Mouse (Mus musculus) lung, embryonic 14.5 days (tissue): ENCODE results near the gene Colca2. TPM values are rescaled to one million over a fixed set of nuclear protein-coding genes. Genes with fewer than 3 reads are reported as not detected.

ENCODE experiments used
- ATAC-seq: fragments of 200-750 bp; cut with Nextera tagmentation; 2 replicates; pipeline ENCODE4 v1.8.0; 2017; ENCODE audit warnings: mild to moderate bottlenecking, moderate TSS enrichment, moderate library complexity; ENCODE audit not compliant: insufficient read depth
- DNase-seq: peaks from one replicate; pipeline ENCODE4 v3.0.0-alpha.2; 2015
- H3K27ac ChIP-seq: fragments of 300-500 bp; sonication (generic); 2 replicates; pipeline ENCODE4 v1.5.1; 2014; ENCODE audit warnings: low read depth, mild to moderate bottlenecking, moderate library complexity
- H3K27me3 ChIP-seq: fragments of 300-500 bp; sonication (generic); 2 replicates; pipeline ENCODE4 v1.6.1; 2014; ENCODE audit warnings: low read length, control low read depth; ENCODE audit not compliant: insufficient read depth
- H3K36me3 ChIP-seq: fragments of 300-500 bp; sonication (generic); 2 replicates; pipeline ENCODE4 v1.6.1; 2014; ENCODE audit warnings: control low read depth; ENCODE audit not compliant: insufficient read depth
- H3K4me1 ChIP-seq: fragments of 300-500 bp; sonication (generic); 2 replicates; pipeline ENCODE4 v1.6.1; 2014; ENCODE audit warnings: antibody characterized with exemption, control low read depth; ENCODE audit not compliant: insufficient read depth
- H3K4me2 ChIP-seq: fragments of 300-500 bp; sonication (generic); 2 replicates; pipeline ENCODE4 v1.6.1; 2014; ENCODE audit warnings: mild to moderate bottlenecking
- H3K4me3 ChIP-seq: fragments of 300-500 bp; sonication (generic); 2 replicates; pipeline ENCODE4 v1.5.1; 2014; ENCODE audit warnings: low read depth, low read length
- H3K9ac ChIP-seq: fragments of 300-500 bp; sonication (generic); 2 replicates; pipeline ENCODE4 v1.6.1; 2014
- H3K9me3 ChIP-seq: fragments of 300-500 bp; sonication (generic); 2 replicates; pipeline ENCODE4 v1.6.1; 2016; ENCODE audit warnings: low read depth, low read length, control low read depth
- CTCF ChIP-seq: IDR thresholded peaks from 2 replicates; pipeline ENCODE4 v1.5.1; 2016; ENCODE audit warnings: antibody characterized with exemption, low read depth
- WGBS: fragments of 180-500 bp; shearing (Covaris S2); extraction: QIAGEN DNeasy Blood & Tissue Kit; methylation state at CpG from one replicate; pipeline ENCODE4 v1.1.7; 2014; 5-methylcytosine and 5-hydroxymethylcytosine counted together
- polyA plus RNA-seq: library from polyadenylated mRNA; unstranded; fragments of >200 nt; fragmentation: Nextera tagmentation; extraction: Ambion mirVana; gene quantifications from 2 replicates; pipeline ENCODE4 v1.2.1, GENCODE M21; 2014

Gene Colca2
- 4.9 and 6.0 TPM in 2 replicates for polyA plus RNA-seq

DNA sequence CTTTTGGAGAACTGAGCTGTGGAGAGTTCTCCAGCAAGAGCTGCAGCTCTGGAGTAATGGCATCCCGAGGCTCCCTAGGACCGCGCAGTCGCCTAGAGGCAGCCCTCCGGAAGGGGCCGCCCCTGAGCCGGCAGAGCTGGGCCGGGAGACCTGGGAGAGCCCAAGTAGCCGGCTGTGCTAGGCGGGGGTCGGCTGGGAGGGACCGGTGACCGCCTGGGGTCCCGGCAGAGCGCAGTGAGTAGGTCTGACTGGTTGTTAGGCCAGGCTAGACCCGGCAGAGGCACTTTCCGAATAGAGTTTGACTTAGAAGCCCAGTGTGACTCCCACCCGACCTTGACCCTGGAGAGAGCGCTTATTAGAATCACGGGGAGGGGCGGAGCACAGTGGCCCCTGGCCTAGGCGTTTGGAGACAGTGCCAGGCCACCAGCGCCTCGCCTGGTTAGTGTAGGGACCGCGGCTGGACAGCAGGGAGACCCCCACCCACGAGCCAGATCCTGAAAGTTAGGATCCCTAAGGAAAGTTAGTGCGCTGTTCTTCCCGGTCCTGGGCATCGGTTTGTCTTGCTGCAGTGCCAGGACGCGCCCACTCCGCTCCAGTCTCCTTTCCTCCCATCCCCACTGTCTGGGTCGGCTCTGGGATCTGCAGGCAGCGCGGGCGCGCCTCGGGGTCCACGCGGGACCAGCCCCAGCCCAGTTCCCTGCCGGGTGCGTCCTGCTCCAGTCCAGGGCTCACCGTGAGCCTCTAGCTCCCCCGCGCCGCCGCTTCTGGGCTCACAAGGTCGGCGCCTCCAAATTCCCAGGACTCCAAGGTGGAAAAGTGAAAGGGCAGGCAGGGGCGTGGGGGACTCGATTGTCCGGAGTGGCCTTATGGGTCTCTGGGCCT is at the start of gene Colca2:
Gene Colca2 (minus strand): TSS at position 70 of the 882 bp plus-strand sequence.
- H3K4me2 ChIP-seq = peak within 1 kb of the TSS; percentile 90
- peaks cover 9% of the 10 kb centered on the region; the same call in 1 of the 2 replicates for H3K4me1 ChIP-seq
- H3K36me3 ChIP-seq = no peaks in the 10 kb centered on the region
- H3K27ac ChIP-seq = peak within 1 kb of the TSS; percentile 83
- ATAC-seq (peak; percentile 98), DNase-seq (peak; percentile 94)
- H3K27me3 ChIP-seq = no peaks in the 10 kb centered on the region
- H3K4me3 ChIP-seq = peak within 1 kb of the TSS; percentile 58
- WGBS = under 1% methylated on average over 53 of the region's 53 CpGs
- peak; percentile 51 for TF ChIP-seq CTCF
- peak within 1 kb of the TSS; percentile 74 for H3K9ac ChIP-seq
- no peaks in the 10 kb centered on the region for H3K9me3 ChIP-seq

DNA sequence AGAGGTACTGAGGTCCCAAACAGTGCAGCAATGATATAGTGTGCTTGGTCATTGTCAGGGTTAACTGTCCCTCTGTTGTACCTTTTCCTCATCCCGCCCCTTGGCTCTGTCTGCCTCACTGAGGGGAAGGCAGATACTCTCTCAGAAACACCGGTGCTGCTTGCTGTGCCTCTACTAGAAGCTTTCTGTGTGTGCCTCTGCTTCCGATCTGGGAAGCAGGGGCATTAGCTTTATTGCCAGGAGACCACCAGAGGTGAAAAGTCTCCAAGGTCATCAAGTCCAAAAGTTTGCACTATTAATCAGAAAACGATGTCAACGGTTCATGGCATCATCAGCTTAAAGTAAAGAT is 49.2 kb upstream of the Colca2 start:
- TF ChIP-seq CTCF = no peak
- no peaks in the 10 kb centered on the region for H3K9me3 ChIP-seq
- H3K4me3 ChIP-seq = no peak overlapping the region
- DNase-seq (no peak), ATAC-seq (no peak)
- H3K36me3 ChIP-seq = no peaks in the 10 kb centered on the region
- H3K4me2 ChIP-seq = no peak overlapping the region
- no peak overlapping the region for H3K27ac ChIP-seq
- 75% methylated on average over 5 of the region's 5 CpGs for WGBS
- no peaks in the 10 kb centered on the region for H3K4me1 ChIP-seq
- no peak overlapping the region for H3K9ac ChIP-seq
- H3K27me3 ChIP-seq = no peaks in the 10 kb centered on the region

DNA sequence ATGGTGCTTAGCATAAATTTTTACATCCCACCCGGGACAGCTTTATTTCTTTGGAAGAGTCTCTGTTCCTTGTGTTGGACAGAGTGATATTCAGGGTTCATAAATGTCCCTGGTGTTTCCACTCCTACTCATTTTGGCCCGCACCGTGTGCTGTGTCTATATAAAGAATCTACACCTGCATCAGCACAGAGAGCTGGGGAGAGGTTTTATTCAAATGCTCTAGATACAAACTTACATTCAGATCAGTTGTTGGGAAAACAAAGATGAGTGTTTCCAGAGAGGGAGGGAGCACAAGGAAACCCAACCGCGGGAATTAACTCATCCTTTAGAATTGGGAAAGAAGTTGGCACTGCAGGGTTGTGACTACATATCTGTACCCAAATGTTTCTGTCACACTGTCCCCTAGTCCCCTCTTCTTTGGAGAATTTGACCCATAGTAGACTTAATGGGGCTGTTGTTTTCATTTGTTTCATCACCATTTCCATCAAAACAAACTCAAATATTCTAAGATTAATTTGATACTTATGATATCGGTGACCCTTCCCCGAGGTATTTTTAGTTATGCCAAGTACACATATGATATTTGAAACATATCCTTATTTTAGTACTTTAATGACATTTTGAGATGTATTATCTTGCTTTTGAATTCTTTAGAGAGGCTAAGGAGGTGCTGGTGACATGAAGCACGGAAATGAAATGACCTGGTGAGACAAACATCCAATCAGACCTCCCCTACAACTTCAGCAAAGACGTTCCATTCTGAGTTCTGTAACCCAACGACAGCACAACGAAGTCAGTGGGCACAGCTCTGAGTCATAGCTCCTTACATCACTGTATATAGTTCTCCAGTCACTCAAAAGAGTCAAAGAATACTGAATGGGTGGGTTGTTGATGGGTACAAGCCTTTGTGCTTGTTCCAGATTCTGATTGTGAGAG is 48.5 kb upstream of the Colca2 start:
- no peak for DNase-seq
- WGBS = 58% methylated on average over 11 of the region's 11 CpGs
- H3K4me3 ChIP-seq = no peak overlapping the region

GRCm38 (mm10) chr9:51324406-51325065 is 46.2 kb upstream of the Colca2 start:
- no peak overlapping the region for H3K4me3 ChIP-seq
- no peak for DNase-seq
- H3K27me3 ChIP-seq = no peaks in the 10 kb centered on the region
- WGBS = 75% methylated on average over 7 of the region's 7 CpGs
- TF ChIP-seq CTCF = no peak
- no peak overlapping the region for H3K4me2 ChIP-seq
- no peaks in the 10 kb centered on the region for H3K36me3 ChIP-seq
- H3K27ac ChIP-seq = no peak overlapping the region
- ATAC-seq = no peak
- no peaks in the 10 kb centered on the region for H3K4me1 ChIP-seq
- H3K9ac ChIP-seq = no peak overlapping the region
- no peaks in the 10 kb centered on the region for H3K9me3 ChIP-seq

More for the DNA sequence above, 48.5 kb upstream of the Colca2 start:
- no peak for ATAC-seq
- H3K4me2 ChIP-seq = no peak overlapping the region
- H3K9ac ChIP-seq = no peak overlapping the region
- no peaks in the 10 kb centered on the region for H3K27me3 ChIP-seq
- H3K36me3 ChIP-seq = no peaks in the 10 kb centered on the region
- H3K4me1 ChIP-seq = no peaks in the 10 kb centered on the region
- TF ChIP-seq CTCF = no peak
- no peak overlapping the region for H3K27ac ChIP-seq
- no peaks in the 10 kb centered on the region for H3K9me3 ChIP-seq

DNA sequence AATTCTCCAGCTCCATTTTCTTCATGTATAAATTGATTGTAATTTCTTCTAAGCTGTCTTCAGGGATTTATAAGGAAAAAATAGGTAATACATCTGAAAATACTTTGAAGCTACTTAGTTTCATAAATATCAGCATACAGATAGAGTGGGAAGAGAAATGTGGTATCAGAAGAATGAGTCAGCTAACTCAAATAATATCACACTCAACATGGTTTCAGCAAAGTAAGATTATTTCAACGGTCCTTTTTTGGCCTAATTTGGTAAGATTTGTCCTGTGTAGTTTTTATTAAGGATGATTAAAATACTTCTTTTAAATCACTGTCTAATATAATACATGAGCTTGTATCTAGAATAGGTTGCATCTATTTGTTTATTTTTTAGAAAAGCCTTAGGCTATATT is 41.7 kb upstream of the Colca2 start:
- H3K4me3 ChIP-seq = no peak overlapping the region
- H3K9ac ChIP-seq = no peak overlapping the region
- no peak for DNase-seq
- H3K9me3 ChIP-seq = no peaks in the 10 kb centered on the region
- no peak for ATAC-seq
- no peak overlapping the region for H3K4me2 ChIP-seq
- no peaks in the 10 kb centered on the region for H3K36me3 ChIP-seq
- no peak for TF ChIP-seq CTCF
- H3K27ac ChIP-seq = no peak overlapping the region
- H3K4me1 ChIP-seq = no peaks in the 10 kb centered on the region
- WGBS = 68% methylated on average over 1 of the region's 1 CpGs
- H3K27me3 ChIP-seq = no peaks in the 10 kb centered on the region

DNA sequence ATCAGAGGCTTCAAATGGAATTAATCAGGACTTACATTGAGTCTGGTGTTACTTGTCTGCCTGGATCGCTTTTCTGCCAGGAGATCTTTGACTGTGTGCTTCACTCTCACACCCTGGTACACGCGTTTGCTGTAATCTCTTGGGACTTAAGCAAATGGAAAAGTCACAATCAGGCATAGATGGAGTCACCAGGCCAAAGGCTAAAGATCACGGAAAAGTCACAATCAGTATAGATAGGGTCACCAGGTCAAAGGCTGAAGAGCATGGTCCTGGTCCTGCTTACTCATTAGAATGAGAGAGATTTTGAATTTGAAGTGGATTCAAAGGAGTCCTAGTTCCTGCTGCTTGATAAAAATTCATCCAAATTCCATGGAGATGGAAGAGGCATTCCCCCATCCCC is 39.9 kb upstream of the Colca2 start:
- no peaks in the 10 kb centered on the region for H3K9me3 ChIP-seq
- WGBS = 79% methylated on average over 4 of the region's 4 CpGs
- ATAC-seq = no peak
- no peaks in the 10 kb centered on the region for H3K36me3 ChIP-seq
- DNase-seq = no peak
- no peak overlapping the region for H3K4me3 ChIP-seq
- H3K4me2 ChIP-seq = no peak overlapping the region
- H3K27me3 ChIP-seq = no peaks in the 10 kb centered on the region
- no peak overlapping the region for H3K9ac ChIP-seq
- no peak for TF ChIP-seq CTCF
- H3K27ac ChIP-seq = no peak overlapping the region
- peaks cover 7% of the 10 kb centered on the region for H3K4me1 ChIP-seq
